Mouse (Mus musculus) testis, adult 2 months (tissue): Measurements from ENCODE around the gene Dirc2.

Experiments used
- CTCF ChIP-seq: fragments of 200-500 bp; IDR thresholded peaks from 2 replicates; pipeline ENCODE4 v1.5.1; 2012; ENCODE audit warnings: low read depth, mild to moderate bottlenecking, inconsistent platforms, low read length, moderate library complexity; ENCODE audit not compliant: control insufficient read depth, insufficient read depth, insufficient replicate concordance
- POLR2A ChIP-seq: fragments of 200-500 bp; IDR thresholded peaks from 2 replicates; pipeline ENCODE4 v1.6.1; 2012; ENCODE audit warnings: low read depth, mild to moderate bottlenecking, inconsistent platforms, low read length, moderate library complexity; ENCODE audit not compliant: control insufficient read depth

DNA sequence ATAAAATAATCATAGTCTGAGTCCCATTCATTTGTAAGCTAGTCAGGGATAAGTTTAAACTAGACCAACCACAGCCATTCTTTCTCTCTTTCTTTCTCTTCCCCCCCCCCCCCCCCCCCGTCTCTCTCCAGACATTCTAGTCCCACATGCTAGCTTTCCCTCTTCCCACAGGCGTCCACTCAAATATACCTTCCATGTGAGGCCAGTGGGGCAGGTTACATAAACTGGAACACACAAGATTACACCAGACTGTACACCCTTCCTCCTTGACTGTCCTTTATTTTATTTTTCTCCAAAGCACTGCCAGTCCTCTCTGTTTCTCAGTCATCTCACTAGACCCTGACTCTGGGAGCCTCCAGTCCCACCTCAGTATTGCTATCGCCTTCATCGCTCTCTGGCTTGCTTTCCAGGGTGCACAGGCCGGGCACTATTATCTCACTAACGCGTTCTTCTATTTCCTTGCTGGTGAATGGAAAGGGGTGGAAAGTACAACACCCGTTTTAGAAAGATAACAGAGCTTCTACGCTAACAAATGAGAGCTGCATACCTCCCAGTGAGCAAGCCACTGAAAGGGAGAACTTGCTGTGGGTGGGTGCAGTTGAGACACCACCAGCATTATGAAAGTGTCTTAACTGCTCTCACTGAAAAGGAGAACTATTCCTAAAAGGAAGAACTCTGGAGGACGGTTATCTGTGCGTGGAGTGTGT is 5.4 kb downstream of the Dirc2 start:
- no peak for TF ChIP-seq CTCF
- no peak for TF ChIP-seq POLR2A
